ENCODE assay signal across 8 mouse cellular contexts in the genomic region with DNA sequence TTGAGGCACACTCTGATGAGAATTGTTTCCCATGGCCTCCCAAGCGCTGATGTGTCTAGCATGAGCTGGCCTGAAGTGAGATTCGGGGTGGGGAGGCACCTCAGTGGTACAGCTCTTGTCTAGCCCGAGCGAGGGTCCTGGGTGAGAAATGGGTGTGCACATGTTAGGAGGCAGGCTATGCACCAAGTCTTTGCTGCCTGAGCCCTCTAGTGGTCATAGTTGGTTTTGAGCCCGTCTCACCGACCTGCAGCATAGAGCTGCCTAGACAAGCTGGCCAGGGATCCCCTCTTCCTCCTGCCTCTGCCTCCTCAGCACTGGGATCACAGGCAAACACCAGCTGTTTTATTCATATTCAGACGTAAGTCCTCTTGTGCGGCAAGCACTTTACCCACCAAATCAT. TPM values are rescaled to one million over a fixed set of nuclear protein-coding genes. Genes with fewer than 3 reads are reported as not detected.
DNase-seq lines count a peak whose midpoint lies in the region; ATAC-seq lines count a peak whose summit lies in the region.

No protein-coding gene starts in this region.

- peaks cover 41% of the 10 kb centered on the region for H3K36me3 ChIP-seq in kidney, embryonic 14.5 days (ENCODE audit: control insufficient read depth, insufficient read depth, low read length)
- H3K36me3 ChIP-seq in limb, embryonic 15.5 days, result peaks cover 47% of the 10 kb centered on the region
- H3K36me3 ChIP-seq in midbrain, embryonic 15.5 days (replicated peaks), result peaks cover 17% of the 10 kb centered on the region; the same call in 1 of the 2 replicates

- ATAC-seq in kidney, embryonic 14.5 days (ENCODE audit: low FRiP score, low TSS enrichment), result peak; percentile 60
- peak; percentile 38; the same call in 1 of the 2 replicates for ATAC-seq in limb, embryonic 15.5 days (ENCODE audit: insufficient number of reproducible peaks, low FRiP score, low TSS enrichment, low read depth)
- peak; percentile 70 for ATAC-seq in midbrain, embryonic 15.5 days (replicated peaks)

- DNase-seq in 3134 (ENCODE audit: extremely low read depth, insufficient read length, low spot score), result peak; percentile 56
- peak; percentile 69 to 74 for DNase-seq in adrenal gland, adult 18-20 months (ENCODE audit: low spot score in 2 of 2)
- peak; percentile 76 for DNase-seq in embryo, embryonic 9.5 days (ENCODE audit: extremely low spot score)
- DNase-seq in heart, adult 9 months (ENCODE audit: low spot score in 2 of 2), result peak; percentile 64 to 76
- peak; percentile 78 to 80 for DNase-seq in spleen, postnatal 36 days (ENCODE audit: low spot score in 2 of 2)

- no peaks in the 10 kb centered on the region for H3K27me3 ChIP-seq in kidney, embryonic 14.5 days (ENCODE audit: control insufficient read depth, insufficient read depth, low read length)
- no peaks in the 10 kb centered on the region for H3K27me3 ChIP-seq in limb, embryonic 15.5 days
- H3K27me3 ChIP-seq in midbrain, embryonic 15.5 days (replicated peaks), result no peaks in the 10 kb centered on the region

- no peak overlapping the region for H3K4me3 ChIP-seq in kidney, embryonic 14.5 days (ENCODE audit: low read length)
- no peak overlapping the region for H3K4me3 ChIP-seq in limb, embryonic 15.5 days
- H3K4me3 ChIP-seq in midbrain, embryonic 15.5 days, result no peak overlapping the region

- H3K4me2 ChIP-seq in kidney, embryonic 14.5 days (replicated peaks; ENCODE audit: low read depth, low read length), result no peak overlapping the region
- H3K4me2 ChIP-seq in limb, embryonic 15.5 days, result no peak overlapping the region
- H3K4me2 ChIP-seq in midbrain, embryonic 15.5 days, result no peak overlapping the region

- peaks cover 10% of the 10 kb centered on the region; the same call in 1 of the 2 replicates for H3K4me1 ChIP-seq in kidney, embryonic 14.5 days (ENCODE audit: control insufficient read depth, insufficient read depth, low read length)
- peaks cover 34% of the 10 kb centered on the region for H3K4me1 ChIP-seq in limb, embryonic 15.5 days
- peaks cover 43% of the 10 kb centered on the region for H3K4me1 ChIP-seq in midbrain, embryonic 15.5 days

- no peaks in the 10 kb centered on the region for H3K9me3 ChIP-seq in kidney, embryonic 14.5 days (ENCODE audit: control insufficient read depth, low read length)
- no peaks in the 10 kb centered on the region for H3K9me3 ChIP-seq in limb, embryonic 15.5 days
- H3K9me3 ChIP-seq in midbrain, embryonic 15.5 days, result no peaks in the 10 kb centered on the region

- H3K9ac ChIP-seq in kidney, embryonic 14.5 days (ENCODE audit: low read depth, low read length), result no peak overlapping the region
- no peak overlapping the region for H3K9ac ChIP-seq in limb, embryonic 15.5 days
- H3K9ac ChIP-seq in midbrain, embryonic 15.5 days, result no peak overlapping the region

- 23% methylated on average over 8 of the region's 8 CpGs for WGBS in kidney, embryonic 14.5 days
- WGBS in limb, embryonic 15.5 days, result 17% methylated on average over 8 of the region's 8 CpGs
- WGBS in midbrain, embryonic 15.5 days, result 18% methylated on average over 8 of the region's 8 CpGs

- H3K27ac ChIP-seq in kidney, embryonic 14.5 days (ENCODE audit: low read depth, low read length), result no peak overlapping the region
- H3K27ac ChIP-seq in limb, embryonic 15.5 days, result no peak overlapping the region
- H3K27ac ChIP-seq in midbrain, embryonic 15.5 days, result no peak overlapping the region

RNA-seq across cellular contexts. Expression of a gene that starts 7.4 kb away (rescaled TPM):
- total RNA-seq in adrenal gland, adult 18-20 months (2021), result 10 to 100 TPM; 29.2 to 30.2 TPM
- polyA plus RNA-seq in kidney, embryonic 14.5 days (2014; fragmentation: Nextera tagmentation; extraction: Ambion mirVana), result 10.5 and 14.3 TPM in 2 replicates
- polyA plus RNA-seq in limb, embryonic 15.5 days (2015; fragmentation: Nextera tagmentation; extraction: Ambion mirVana), result 14.9 and 19.7 TPM in 2 replicates
- 20.1 and 20.5 TPM in 2 replicates for polyA plus RNA-seq in midbrain, embryonic 15.5 days (2015; fragmentation: Nextera tagmentation; extraction: Ambion mirVana)

RNA-seq across cellular contexts. Expression of a gene that starts 12.6 kb away (rescaled TPM):
- total RNA-seq in adrenal gland, adult 18-20 months (2021), result 10 to 100 TPM; 23.1 to 26.7 TPM
- 4.1 and 7.2 TPM in 2 replicates for polyA plus RNA-seq in kidney, embryonic 14.5 days (2014; fragmentation: Nextera tagmentation; extraction: Ambion mirVana)
- polyA plus RNA-seq in limb, embryonic 15.5 days (2015; fragmentation: Nextera tagmentation; extraction: Ambion mirVana), result 7.1 and 8.6 TPM in 2 replicates
- polyA plus RNA-seq in midbrain, embryonic 15.5 days (2015; fragmentation: Nextera tagmentation; extraction: Ambion mirVana), result 1.2 and 1.5 TPM in 2 replicates

RNA-seq across cellular contexts. Expression of a gene that starts 28.7 kb away (rescaled TPM):
- 10 to 100 TPM; 66.0 to 84.7 TPM for total RNA-seq in adrenal gland, adult 18-20 months (2021)
- 65.2 and 68.7 TPM in 2 replicates for polyA plus RNA-seq in kidney, embryonic 14.5 days (2014; fragmentation: Nextera tagmentation; extraction: Ambion mirVana)
- 94.2 and 114 TPM in 2 replicates for polyA plus RNA-seq in limb, embryonic 15.5 days (2015; fragmentation: Nextera tagmentation; extraction: Ambion mirVana)
- 12.0 and 13.3 TPM in 2 replicates for polyA plus RNA-seq in midbrain, embryonic 15.5 days (2015; fragmentation: Nextera tagmentation; extraction: Ambion mirVana)

RNA-seq across cellular contexts. Expression of a gene that starts 36.1 kb away (rescaled TPM):
- total RNA-seq in adrenal gland, adult 18-20 months (2021), result not detected
- polyA plus RNA-seq in kidney, embryonic 14.5 days (2014; fragmentation: Nextera tagmentation; extraction: Ambion mirVana), result not detected in 2 replicates
- not detected in 2 replicates for polyA plus RNA-seq in limb, embryonic 15.5 days (2015; fragmentation: Nextera tagmentation; extraction: Ambion mirVana)
- not detected in 2 replicates for polyA plus RNA-seq in midbrain, embryonic 15.5 days (2015; fragmentation: Nextera tagmentation; extraction: Ambion mirVana)

RNA-seq across cellular contexts. Expression of a gene that starts 39.1 kb away (rescaled TPM):
- total RNA-seq in adrenal gland, adult 18-20 months (2021), result 1 to 10 TPM; 1.8 to 3.1 TPM
- polyA plus RNA-seq in kidney, embryonic 14.5 days (2014; fragmentation: Nextera tagmentation; extraction: Ambion mirVana), result 104 and 143 TPM in 2 replicates
- 107 and 108 TPM in 2 replicates for polyA plus RNA-seq in limb, embryonic 15.5 days (2015; fragmentation: Nextera tagmentation; extraction: Ambion mirVana)
- polyA plus RNA-seq in midbrain, embryonic 15.5 days (2015; fragmentation: Nextera tagmentation; extraction: Ambion mirVana), result 19.2 and 20.8 TPM in 2 replicates
